Mouse (Mus musculus) heart, postnatal 0 days (tissue): ENCODE results near the gene Slc25a36. TPM values are rescaled to one million over a fixed set of nuclear protein-coding genes. Genes with fewer than 3 reads are reported as not detected.

Experiments used
- ATAC-seq: fragments of 200-750 bp; cut with Nextera tagmentation; 2 replicates; pipeline ENCODE4 v1.8.0; 2017; ENCODE audit warnings: low read depth, moderate number of reproducible peaks, moderate library complexity; ENCODE audit not compliant: insufficient read depth
- DNase-seq: peaks from one replicate; pipeline ENCODE4 v3.0.0-alpha.2; 2016; ENCODE audit warnings: low spot score
- H3K27ac ChIP-seq: fragments of 300-500 bp; sonication (generic); 2 replicates; pipeline ENCODE4 v1.5.1; 2014; ENCODE audit warnings: low read depth, mild to moderate bottlenecking
- H3K27me3 ChIP-seq: fragments of 300-500 bp; sonication (generic); 2 replicates; pipeline ENCODE4 v1.6.1; 2014; ENCODE audit warnings: low read length, mixed read lengths; ENCODE audit not compliant: control insufficient read depth, insufficient read depth
- H3K36me3 ChIP-seq: fragments of 300-500 bp; sonication (generic); replicated peaks from 2 replicates; pipeline ENCODE4 v1.6.1; 2014; ENCODE audit warnings: low read length, mixed read lengths; ENCODE audit not compliant: control insufficient read depth, insufficient read depth
- H3K4me1 ChIP-seq: fragments of 300-500 bp; sonication (generic); 2 replicates; pipeline ENCODE4 v1.6.1; 2014; ENCODE audit warnings: antibody characterized with exemption; ENCODE audit not compliant: control insufficient read depth, insufficient read depth
- H3K4me2 ChIP-seq: fragments of 300-500 bp; sonication (generic); 2 replicates; pipeline ENCODE4 v1.6.1; 2014; ENCODE audit warnings: low read depth, mild to moderate bottlenecking, low read length, moderate library complexity
- H3K4me3 ChIP-seq: fragments of 300-500 bp; sonication (generic); 2 replicates; pipeline ENCODE4 v1.5.1; 2014; ENCODE audit warnings: low read depth, low read length
- H3K9ac ChIP-seq: fragments of 300-500 bp; sonication (generic); replicated peaks from 2 replicates; pipeline ENCODE4 v1.6.1; 2014; ENCODE audit warnings: low read depth, low read length, mixed read lengths
- H3K9me3 ChIP-seq: fragments of 300-500 bp; sonication (generic); replicated peaks from 2 replicates; pipeline ENCODE4 v1.6.1; 2016; ENCODE audit warnings: low read length; ENCODE audit not compliant: control insufficient read depth
- CTCF ChIP-seq: IDR thresholded peaks from 2 replicates; pipeline ENCODE4 v1.5.1; 2016; ENCODE audit warnings: antibody characterized with exemption, control low read depth, low read depth
- EP300 ChIP-seq: IDR thresholded peaks from 2 replicates; pipeline ENCODE4 v1.6.1; 2016; ENCODE audit warnings: antibody characterized with exemption, low read depth
- WGBS: fragments of 180-500 bp; shearing (Covaris S2); extraction: QIAGEN DNeasy Blood & Tissue Kit; methylation state at CpG from one replicate; pipeline ENCODE4 v1.1.7; 2014; 5-methylcytosine and 5-hydroxymethylcytosine counted together
- polyA plus RNA-seq: library from polyadenylated mRNA; unstranded; fragments of >200 nt; fragmentation: Nextera tagmentation; extraction: Ambion mirVana; gene quantifications from 2 replicates; pipeline ENCODE4 v1.2.1, GENCODE M21; 2015
- total RNA-seq: library from RNA; depleted of rRNA; stranded (reverse); fragments of >200 nt; gene quantifications from 2 replicates; pipeline ENCODE4 v1.2.3, GENCODE M21; 2014; ENCODE audit warnings: low replicate concordance

Gene Slc25a36
- total and polyA plus RNA-seq, 2 experiments from 2014 or later: 26.7 to 43.5 TPM

DNA sequence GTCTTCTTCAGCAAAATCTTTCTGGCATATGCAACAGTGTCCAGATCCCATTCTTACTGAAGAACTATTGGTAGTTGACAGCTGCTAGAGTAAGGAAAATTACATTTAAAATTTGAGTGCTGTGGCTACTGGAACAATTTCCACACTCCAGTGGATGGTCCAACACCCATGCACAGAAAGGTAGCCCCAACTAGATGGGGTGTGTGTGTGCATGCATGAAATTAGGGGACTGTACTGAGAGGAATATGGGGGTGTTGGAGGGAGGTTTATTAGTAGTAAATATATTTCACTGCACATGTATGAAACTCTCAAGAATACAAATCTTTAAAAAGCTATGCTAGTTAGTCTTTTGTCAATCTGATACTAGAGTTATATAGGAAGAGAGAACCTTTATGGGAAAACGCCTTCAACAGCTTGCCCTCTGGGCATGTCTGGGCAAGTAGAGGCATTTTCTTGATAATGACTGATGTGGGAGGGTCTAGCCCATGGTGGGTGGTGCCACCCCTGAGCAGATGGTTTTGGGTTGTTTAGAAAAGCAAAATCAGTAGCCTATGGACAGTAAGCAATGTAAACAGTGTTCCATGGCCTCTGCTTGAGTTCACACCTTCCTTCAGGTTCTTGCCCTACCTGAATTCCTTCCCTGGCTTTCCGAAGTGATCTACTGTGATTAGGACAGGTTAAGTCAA is 7.4 kb downstream of the Slc25a36 start:
- Histone ChIP-seq H3K4me3 (no peak overlapping the region), H3K4me2 (no peak overlapping the region), H3K27ac (no peak overlapping the region), H3K27me3 (no peaks in the 10 kb centered on the region), H3K36me3 (peaks cover 11% of the 10 kb centered on the region), H3K9ac (no peak overlapping the region), H3K9me3 (no peaks in the 10 kb centered on the region), H3K4me1 (no peaks in the 10 kb centered on the region)
- 81% methylated on average over 2 of the region's 2 CpGs for WGBS
- no peak for DNase-seq
- ATAC-seq: no peak
- no peak for TF ChIP-seq EP300
- TF ChIP-seq CTCF: no peak

DNA sequence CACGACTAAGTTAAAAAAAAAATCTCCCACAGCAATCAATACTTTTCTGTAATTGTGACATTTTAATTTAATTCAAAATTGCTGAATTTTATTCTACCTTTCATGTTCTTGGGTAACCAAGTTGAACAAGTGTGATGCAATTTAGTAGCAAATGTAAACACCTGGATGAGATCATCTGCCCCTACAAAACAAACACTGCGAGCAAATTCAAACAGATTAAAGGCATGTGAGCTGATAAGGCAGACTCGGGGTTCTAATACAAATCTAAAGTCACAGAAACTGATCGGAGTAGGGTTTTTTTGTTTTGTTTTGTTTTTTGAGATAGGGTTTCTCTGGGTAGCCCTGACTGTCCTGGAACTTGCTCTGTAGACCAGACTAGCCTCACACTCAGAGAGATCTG is 12.0 kb downstream of the Slc25a36 start:
- no peak for ATAC-seq
- no peaks in the 10 kb centered on the region for H3K4me1 ChIP-seq
- WGBS: 71% methylated on average over 4 of the region's 4 CpGs

DNA sequence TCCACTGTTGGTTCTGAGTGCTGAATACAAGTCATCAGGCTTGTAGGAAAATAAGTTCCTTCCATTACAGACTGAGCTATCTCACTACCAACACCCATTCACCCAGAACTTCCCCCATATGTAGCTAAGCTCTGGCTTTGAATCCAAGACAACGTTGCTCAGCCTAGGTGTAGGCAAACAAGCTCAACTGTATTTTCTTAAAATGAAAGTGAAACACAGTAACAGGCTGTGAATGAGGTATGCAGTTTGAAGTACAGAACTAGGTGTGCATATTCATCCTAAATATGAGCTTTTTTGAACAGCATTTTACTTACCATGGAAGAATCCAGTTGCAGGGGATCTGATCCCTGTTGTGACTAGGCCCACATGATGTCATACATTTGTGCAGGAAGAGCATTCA is 14.8 kb downstream of the Slc25a36 start:
- no peak overlapping the region for H3K4me3 ChIP-seq
- 88% methylated on average over 1 of the region's 1 CpGs for WGBS
- TF ChIP-seq EP300 (no peak), CTCF (no peak)
- H3K9me3 ChIP-seq: no peaks in the 10 kb centered on the region
- H3K36me3 ChIP-seq: peaks cover 63% of the 10 kb centered on the region
- H3K4me1 ChIP-seq: no peaks in the 10 kb centered on the region
- ATAC-seq: no peak
- H3K4me2 ChIP-seq: no peak overlapping the region
- H3K9ac ChIP-seq: no peak overlapping the region
- DNase-seq: no peak
- H3K27ac ChIP-seq: no peak overlapping the region
- H3K27me3 ChIP-seq: no peaks in the 10 kb centered on the region

More for the DNA sequence above, 12.0 kb downstream of the Slc25a36 start:
- no peaks in the 10 kb centered on the region for H3K9me3 ChIP-seq
- TF ChIP-seq EP300 (no peak), CTCF (no peak)
- no peak overlapping the region for H3K4me3 ChIP-seq
- H3K36me3 ChIP-seq: peaks cover 49% of the 10 kb centered on the region
- no peak overlapping the region for H3K4me2 ChIP-seq
- H3K27me3 ChIP-seq: no peaks in the 10 kb centered on the region
- no peak for DNase-seq
- no peak overlapping the region for H3K9ac ChIP-seq
- H3K27ac ChIP-seq: no peak overlapping the region

- no peaks in the 10 kb centered on the region for H3K27me3 ChIP-seq
- no peak overlapping the region for H3K4me3 ChIP-seq
- peaks cover 40% of the 10 kb centered on the region for H3K36me3 ChIP-seq
- DNase-seq (no peak), ATAC-seq (no peak)
- no peak overlapping the region for H3K9ac ChIP-seq
- no peak for TF ChIP-seq EP300
- no peak for TF ChIP-seq CTCF
- no peak overlapping the region for H3K4me2 ChIP-seq
- no peaks in the 10 kb centered on the region for H3K9me3 ChIP-seq
- H3K27ac ChIP-seq: no peak overlapping the region
- H3K4me1 ChIP-seq: no peaks in the 10 kb centered on the region
Observed at GRCm38 (mm10) chr9:97087850-97088249, 23.1 kb downstream of the Slc25a36 start.

DNA sequence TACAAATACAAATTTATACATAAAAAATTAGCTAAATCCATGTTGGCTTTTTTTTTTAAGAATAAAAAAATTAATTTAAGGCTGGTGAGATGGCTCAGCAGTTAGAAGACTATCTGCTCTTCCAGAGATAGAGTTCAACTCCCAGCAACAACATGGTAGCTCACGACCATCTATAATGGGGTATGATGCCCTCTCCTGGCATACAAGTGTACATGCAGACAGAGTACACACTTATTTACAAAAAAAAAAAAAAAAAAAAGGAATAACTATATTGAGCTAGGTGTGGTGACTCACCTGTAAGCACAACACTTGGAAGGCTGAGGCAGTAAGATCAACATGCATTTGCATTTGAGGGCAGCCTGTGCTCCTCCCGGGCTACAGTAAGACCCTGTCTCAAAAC is 26.3 kb downstream of the Slc25a36 start:
- H3K4me2 ChIP-seq: no peak overlapping the region
- H3K27ac ChIP-seq: no peak overlapping the region
- peaks cover 52% of the 10 kb centered on the region for H3K36me3 ChIP-seq
- no peak for DNase-seq
- no peak overlapping the region for H3K9ac ChIP-seq
- no peaks in the 10 kb centered on the region for H3K27me3 ChIP-seq
- no peak for ATAC-seq
- TF ChIP-seq CTCF (no peak), EP300 (no peak)
- H3K4me3 ChIP-seq: no peak overlapping the region
- 87% methylated on average over 2 of the region's 2 CpGs for WGBS
- no peaks in the 10 kb centered on the region for H3K9me3 ChIP-seq
- no peaks in the 10 kb centered on the region for H3K4me1 ChIP-seq
